Mouse (Mus musculus): ENCODE results near the gene Pde3b. TPM values are rescaled to one million over a fixed set of nuclear protein-coding genes. Genes with fewer than 3 reads are reported as not detected.
"Not testable (repeated sequence)": the region's sequence is repeated elsewhere in the genome, so short reads cannot be mapped to it uniquely, and the experiment has no call there.

Pde3b gene
- 1 to 10 TPM; 7.1 to 8.6 TPM for total RNA-seq (2021)
- long read RNA-seq, experiment 1, full-length matches to known transcripts, result 1 of 2 reads
- long read RNA-seq, experiment 1, partial matches to known transcripts, result 0 of 2 reads
- long read RNA-seq, experiment 1, other reads (novel, unspliced or antisense), result 1 of 2 reads
- long read RNA-seq, experiment 2, full-length matches to known transcripts, result 5 of 10 reads
- long read RNA-seq, experiment 2, partial matches to known transcripts, result 2 of 10 reads
- long read RNA-seq, experiment 2, other reads (novel, unspliced or antisense), result 3 of 10 reads

DNA sequence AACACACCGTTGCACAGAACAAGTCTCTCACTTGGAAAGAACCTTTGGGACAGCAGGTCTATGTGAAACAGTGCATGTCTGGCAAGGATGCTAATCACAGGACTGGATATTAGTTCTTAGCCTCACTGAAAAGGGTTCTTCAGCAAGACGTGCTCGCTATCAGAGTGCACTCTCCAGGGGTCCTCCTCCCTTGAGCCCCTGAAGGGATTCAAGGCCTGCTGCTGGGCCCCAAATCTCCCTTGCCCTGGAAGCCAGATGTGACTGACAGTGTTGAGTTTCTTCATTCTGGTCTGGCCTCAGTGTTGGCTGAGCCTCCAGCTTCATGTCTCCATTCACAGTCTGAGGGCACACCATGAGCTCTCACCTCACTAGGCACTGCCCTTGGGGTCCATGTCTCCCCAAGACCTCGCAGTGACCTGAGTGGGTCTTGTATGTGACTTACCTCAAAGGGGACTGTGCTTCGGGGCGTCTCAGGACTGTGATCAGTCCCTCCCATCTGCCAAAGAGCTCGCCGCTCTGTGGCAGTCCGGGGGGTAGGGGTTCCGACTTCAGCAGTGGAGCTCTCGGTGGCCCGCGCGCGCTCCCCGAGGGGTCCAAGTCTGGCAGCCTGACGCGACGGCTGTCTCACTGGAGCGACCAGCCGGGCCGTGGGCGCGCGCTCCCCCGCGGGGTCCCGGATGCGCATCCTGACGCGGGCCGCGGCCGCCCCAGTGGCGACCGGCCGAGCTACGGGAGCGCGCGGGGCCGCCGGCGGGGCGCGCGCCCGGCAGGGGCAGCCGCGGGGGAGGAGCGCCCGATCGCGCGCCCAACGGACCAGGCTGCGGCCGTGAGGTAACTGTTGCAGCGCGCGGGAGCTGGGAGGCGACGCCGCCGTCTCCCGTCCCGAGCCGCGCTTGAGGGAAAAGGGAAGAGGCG lies at the start of gene Pde3b:
Gene Pde3b, plus strand, starts transcription at position 861 of the 915 bp plus-strand sequence.
- DNase-seq, result peak; percentile 70

DNA sequence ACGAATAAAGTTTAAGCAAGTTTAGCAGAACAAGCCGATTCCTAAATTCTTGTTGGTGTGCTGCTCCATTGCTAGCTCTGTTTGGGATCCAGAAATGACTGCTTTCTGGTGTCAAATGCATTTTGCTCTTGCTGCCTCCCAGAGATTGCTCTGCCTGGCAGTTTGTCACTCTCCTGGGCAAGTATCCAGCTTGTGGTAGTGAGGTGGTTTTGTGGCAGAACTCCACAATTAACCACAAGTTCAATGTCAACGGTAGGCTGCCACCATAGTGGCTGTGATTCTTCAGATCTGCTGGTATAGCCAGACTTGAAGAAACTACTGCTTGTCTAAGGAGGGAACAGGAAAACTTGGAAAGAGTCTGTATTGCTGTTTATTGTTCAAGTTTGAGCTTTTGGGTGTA lies 13.0 kb upstream of the Pde3b start:
- DNase-seq, result peak; percentile 10

- peak; percentile 44 for DNase-seq
These were observed 397 bp downstream of the Pde3b start for GRCm38 (mm10) chr7:114415336-114416020.

GRCm38 (mm10) chr7:114416021-114416845 lies 1.2 kb downstream of the Pde3b start:
- peak; percentile 36 for DNase-seq

GRCm38 (mm10) chr7:114419331-114419730 lies 4.2 kb downstream of the Pde3b start:
- not testable (repeated sequence) for DNase-seq

GRCm38 (mm10) chr7:114420918-114421317 lies 5.8 kb downstream of the Pde3b start:
- no peak for DNase-seq

- DNase-seq, result no peak
These were observed 7.1 kb downstream of the Pde3b start for GRCm38 (mm10) chr7:114422224-114422623.

DNA sequence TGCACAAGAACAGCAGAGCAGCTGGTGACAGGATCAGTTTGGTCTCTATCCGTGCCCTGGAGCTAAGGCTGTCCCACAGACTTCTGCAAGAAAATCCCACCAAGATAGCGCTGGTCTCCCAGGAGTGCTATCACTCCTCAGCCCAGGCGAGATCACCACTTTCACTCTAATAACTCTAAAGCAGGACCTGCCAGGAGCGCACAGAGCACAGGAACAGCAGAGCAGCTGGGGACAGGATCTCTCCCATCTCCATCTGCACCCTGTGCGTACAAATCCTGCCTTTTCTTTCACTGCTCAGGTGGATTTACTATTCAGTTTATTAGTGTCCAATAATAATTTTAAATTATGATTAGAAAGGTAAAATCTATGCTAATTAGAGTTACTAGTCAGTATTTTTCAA lies 14.7 kb downstream of the Pde3b start:
- no peak for DNase-seq

DNA sequence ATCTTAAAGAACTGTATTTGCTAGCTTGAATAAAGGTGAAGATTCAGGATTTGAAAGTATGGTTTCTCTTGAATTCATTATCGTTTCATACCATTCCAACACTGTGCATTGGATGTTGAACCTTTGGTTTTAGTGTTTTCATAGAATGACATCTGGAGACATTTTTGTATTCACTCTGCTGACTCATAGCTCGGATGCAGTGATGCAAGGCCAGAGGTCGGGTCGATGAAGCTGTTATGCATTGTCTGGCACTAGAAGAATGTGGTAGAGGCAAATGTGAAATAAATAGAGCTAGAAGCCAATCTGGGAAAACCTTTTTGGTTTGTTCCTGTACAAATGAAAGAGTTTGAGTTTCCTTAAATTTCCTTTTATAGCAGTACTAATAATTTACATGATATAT lies 16.9 kb downstream of the Pde3b start:
- DNase-seq, result no peak

- no peak for DNase-seq
These were observed 24.6 kb downstream of the Pde3b start for GRCm38 (mm10) chr7:114439726-114440125.

DNA sequence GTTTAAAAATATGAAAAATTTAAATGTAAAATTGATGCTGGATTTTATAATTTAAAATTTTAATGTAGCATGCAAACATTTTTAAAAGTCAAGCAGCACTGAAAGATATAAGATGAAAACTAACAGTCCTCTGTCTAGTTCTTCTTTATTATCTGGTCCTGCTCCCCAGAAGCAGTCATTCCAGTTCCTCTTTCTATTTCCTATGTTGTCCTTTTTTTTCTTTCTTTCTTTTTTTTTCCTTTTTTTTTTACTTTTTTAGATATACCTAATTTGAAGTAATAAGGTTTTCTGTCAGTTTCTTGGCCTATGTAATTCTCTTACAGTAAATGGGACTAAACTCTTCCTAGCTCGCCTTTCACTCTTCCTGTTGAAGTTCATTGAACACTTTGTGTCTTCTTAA lies 25.4 kb downstream of the Pde3b start:
- DNase-seq, result no peak

DNA sequence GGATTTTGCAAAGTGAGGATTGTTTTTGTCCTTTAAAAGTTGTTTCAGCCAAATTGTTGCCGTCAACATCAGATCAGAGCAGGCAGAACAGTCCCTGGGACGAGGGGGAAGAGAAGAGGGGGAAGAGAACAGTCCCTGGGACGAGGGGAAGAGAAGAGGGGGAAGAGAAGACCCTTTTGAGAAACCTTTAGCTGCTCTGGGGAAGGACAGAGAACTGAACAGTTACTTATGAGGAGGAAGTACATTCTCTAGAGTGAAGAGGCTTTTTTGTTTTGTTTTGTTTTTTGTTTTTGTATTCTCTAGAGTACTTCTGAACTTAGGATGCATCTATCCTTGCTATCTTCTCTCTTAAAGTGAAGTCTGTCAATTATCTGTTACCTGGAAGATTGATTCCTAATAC lies 37.8 kb downstream of the Pde3b start:
- DNase-seq, result no peak

DNA sequence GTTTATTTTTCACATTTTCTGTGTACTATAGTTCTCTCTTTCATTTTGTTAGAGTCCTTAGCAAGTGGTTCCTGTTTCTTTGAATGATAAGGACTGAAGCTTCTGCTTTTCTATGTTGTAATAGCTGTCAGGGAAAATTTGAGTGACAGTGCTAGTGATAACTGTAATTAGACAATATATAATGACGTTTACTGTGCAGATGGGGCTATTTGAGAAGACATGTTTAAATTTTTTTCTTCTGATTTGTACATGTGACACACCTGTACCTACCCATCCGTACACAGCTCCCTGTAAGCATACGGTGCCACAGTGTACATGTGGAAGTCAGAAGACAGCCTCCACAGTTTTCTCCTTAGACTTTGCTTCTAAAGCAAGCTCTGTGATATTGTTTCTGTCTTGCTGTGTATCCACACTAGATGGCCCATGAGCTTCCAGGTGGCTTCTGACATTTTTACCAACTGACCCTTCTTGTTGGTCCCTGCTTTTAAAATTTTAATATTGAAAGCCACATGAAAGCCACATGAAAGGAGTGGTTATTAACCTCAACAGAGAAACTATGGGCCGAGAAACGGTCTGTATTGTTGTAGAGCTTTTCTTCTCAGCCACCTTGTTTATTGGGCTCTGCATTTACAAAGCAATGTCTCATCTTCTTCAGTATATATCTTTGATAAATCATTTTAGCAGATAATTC lies 38.4 kb downstream of the Pde3b start:
- no peak for DNase-seq

DNA sequence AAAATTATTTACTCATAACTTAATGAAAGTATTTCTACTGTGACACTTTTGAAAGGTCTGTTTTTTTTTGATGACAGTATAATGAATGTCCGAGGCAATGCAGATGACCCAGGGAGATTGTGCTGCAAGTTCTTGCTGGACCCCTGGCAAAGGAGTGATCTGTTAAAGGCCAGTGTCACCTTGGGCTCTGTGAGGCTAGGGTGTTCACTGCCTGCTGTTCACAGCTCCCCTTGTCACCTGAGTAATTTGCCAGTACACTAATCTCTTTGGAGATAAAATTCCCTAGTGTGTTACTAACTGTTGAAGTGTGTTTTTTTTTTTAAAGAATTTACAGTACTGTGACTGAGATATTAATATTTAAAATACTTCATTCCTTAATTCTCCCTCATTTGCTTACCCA lies 39.8 kb downstream of the Pde3b start:
- DNase-seq, result no peak

DNA sequence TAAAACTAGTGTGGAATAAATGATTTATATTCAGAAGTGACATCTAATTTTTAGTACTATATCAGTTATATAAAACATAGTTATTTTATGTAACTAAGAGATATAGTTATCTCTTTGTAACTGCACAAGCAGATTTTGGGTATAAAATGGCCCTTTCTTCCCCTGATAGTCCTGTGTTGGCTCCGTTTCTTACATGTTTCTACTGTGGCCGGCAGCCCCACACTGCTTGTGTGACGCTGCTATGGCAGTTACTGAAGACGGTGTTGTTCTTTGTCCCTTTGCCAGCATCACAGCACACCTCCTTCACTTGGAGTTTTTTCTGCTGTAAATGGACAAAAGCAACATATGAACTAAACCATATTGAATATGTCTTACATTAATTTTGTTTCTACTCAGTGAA lies 41.8 kb downstream of the Pde3b start:
- no peak for DNase-seq

- no peak for DNase-seq
These were observed 44.8 kb downstream of the Pde3b start for GRCm38 (mm10) chr7:114459909-114460308.

DNA sequence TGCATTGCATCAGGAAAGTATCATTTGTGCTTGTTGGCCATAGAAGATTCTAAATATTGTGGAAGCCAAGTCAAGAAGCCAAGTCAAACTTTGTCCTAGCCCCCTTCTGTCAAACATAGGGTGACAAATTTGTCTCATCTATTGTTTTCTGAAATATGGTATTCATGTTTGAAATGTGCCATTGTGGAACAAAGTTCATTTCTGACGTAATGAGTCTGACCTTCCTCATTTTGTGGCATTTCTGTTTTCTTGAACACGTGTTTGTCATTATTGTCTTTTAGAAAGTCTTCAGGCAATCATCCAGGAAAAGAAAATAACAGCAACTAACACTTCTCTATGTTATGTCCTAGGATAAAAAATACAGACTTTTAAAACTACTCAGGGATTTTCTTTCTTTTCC lies 46.6 kb downstream of the Pde3b start:
- no peak for DNase-seq

DNA sequence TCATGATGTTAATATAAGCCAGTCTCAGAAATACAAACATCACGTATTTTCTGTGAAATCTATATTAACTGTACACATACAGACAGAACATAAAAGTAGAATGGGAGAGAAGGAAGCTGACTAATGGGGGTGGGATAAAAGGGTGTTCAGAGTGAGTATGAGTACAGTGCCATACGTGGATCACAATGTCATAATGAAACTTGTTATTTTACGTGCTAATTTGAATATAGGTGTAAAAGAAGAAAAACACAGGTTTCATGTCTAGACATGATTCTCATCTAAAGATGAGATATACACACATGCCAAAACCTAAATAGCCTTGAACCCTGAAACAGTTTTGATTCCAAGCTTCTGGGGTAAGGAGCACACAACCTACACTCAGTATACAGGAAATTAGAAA lies 51.3 kb downstream of the Pde3b start:
- DNase-seq, result no peak

GRCm38 (mm10) chr7:114472471-114472870 lies 57.4 kb downstream of the Pde3b start:
- DNase-seq, result no peak

GRCm38 (mm10) chr7:114474889-114475288 lies 59.8 kb downstream of the Pde3b start:
- DNase-seq, result no peak

DNA sequence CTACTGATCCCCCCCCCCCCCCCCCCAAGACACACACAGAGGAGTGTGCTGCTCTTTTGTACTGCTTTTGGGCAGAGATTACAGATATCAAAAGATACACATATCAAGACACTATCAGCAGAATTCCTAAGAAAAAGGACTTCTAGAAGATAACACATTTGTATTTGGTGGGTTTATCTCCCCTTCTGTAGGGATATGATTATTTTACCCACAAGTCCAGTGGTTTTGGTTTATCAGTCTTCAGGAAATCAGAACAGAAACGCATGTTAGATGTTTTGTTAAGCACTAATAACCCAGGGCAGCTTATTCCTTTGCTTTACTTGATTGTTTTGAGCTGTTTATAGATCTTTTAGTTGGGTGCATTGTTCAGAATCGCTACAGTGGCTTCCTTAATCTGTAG lies 62.8 kb downstream of the Pde3b start:
- no peak for DNase-seq
